Mouse (Mus musculus): ENCODE results near the gene Tacr1. TPM values are rescaled to one million over a fixed set of nuclear protein-coding genes. Genes with fewer than 3 reads are reported as not detected.
"Not testable (repeated sequence)": the region's sequence is repeated elsewhere in the genome, so short reads cannot be mapped to it uniquely, and the experiment has no call there.

The Tacr1 gene
- polyA plus RNA-seq (2012; rRNA removed), result 0.79 and 1.6 TPM in 2 replicates

DNA sequence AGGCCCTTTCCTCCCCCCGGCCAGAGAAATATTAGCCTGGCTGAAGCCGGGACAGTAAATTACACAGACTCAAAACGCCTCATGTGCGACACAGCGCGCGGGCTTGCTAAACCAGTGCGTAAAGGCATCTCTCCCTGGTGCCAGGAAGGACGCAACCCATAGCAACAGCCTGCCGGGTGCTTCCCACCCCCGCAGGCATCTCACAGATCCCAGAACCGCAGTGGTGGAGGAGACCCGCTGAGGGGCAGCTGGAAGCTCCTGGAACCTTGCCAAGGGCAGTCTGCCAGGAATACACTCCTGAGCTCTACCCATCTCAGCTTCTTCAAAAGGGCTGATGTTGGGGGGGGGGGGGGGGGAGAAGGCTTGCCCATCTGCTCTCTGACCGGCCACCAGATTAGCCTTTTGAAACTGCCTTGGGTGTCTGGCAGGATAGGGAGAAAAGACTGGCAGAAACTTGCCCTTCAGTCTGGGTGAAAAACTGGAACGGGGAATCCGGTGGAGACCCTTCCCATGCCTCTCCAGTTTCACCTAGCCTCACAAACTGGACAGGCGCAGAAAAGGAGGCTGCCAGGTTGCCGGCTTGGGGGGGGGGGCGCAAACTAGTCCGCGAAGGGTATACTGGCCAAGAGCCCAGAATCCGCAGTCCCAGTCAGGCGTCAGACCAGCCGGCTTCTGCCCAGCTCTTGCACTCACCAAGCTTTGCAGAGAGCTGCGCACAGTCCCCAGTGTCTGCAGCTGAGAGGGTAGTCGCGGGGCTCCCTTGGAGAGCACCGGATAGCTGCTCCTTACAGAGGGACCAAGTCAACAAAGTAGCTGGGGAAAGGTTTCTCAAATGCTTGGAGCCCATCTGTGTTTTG lies at the start of gene Tacr1:
TSS of gene Tacr1 (plus strand) at position 740 of the 857 bp plus-strand sequence.
- DNase-seq (ENCODE audit: low read depth, low spot score), result no peak
- 4% methylated on average over 28 of the region's 28 CpGs for WGBS

DNA sequence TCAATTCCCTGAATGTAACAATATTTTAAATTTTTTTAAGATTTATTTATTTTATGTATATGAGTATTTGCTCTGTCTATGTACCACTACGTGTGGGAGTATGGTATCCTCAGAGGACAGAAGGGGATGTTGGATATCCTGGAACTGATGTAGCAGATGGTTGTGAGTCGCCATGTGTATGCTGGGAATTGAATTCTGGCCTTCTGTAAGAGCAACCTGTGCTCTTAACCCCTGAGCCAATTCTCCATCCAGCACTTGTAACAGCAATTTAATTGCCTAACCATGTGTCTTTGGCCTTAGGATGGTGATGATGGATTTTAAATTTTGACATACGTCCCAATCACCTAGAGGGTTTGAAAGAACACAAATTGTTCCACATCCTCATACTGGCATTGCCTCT lies 26.0 kb upstream of the Tacr1 start:
- DNase-seq (ENCODE audit: low read depth, low spot score), result no peak
- WGBS, result 83% methylated on average over 3 of the region's 3 CpGs

DNA sequence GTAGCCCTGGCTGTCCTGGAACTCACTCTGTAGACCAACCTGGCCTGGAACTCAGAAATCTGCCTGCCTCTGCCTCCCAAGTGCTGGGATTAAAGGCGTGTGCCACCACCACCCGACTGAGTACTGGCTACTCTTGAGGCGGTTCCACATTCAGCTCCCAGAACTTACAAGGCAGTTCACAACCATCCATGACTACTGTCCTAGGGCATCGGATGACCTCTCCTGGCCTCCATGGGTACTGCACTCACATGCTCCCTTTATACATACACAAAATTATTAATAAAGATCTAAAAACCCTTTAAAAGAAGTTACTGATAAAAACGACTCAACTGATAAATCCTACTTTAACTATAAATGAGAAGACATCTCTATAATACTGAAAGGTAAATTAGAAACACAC lies 18.6 kb upstream of the Tacr1 start:
- 88% methylated on average over 5 of the region's 5 CpGs for WGBS

DNA sequence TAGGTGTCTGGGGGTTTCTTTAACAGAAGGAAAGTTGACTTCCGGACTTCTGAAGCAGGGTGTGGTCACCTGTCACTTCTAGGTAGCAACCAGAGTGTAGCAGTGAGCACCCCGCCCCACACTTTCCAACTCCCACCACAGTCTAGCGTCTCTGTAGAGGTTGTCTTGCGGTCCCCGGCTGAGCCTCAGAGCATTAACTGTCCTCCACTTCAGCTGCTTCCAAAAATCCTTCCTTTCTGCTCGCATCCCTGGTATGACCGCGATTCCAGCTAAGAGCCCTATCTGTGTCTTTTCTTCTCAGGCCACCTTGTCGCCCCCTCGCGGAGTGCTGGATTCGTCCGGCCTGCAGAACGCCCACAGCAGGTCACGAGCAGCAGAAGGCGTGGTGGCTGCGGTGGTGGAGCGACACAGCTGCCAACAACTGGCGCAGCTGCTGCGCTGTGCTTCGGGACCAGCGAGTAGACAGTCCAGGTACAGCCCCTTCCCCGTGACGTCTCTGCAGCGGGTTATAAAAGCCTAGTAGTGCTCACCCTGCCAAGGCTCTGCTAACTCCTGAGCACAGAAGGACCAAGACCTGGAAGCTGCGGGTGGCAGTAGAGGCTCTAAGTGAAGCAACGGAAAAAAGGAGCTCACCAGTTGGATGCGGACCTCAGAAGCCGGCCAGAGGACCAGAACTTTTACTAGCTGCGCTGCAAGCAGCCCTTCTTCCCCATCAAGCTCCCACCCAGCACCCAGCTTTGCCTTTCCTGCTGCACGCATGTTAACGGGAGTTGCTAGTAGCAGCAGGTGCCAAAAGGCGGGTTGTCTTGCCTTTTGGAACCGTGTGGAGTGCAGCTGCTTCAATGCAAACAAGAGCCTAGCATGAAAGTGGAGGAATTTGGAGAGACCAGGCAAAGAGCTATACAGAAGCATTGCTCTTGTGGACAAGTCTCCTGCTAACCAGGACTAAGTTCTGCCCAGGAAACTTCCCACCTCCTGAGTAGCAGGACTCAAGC lies 664 bp downstream of the Tacr1 start:
- DNase-seq (ENCODE audit: low read depth, low spot score), result no peak
- WGBS, result 3% methylated on average over 34 of the region's 34 CpGs

More for the DNA sequence above, 18.6 kb upstream of the Tacr1 start:
- DNase-seq (ENCODE audit: low read depth, low spot score), result no peak

GRCm38 (mm10) chr6:82418367-82418766 lies 16.2 kb downstream of the Tacr1 start:
- WGBS, result 64% methylated on average over 6 of the region's 6 CpGs
- no peak for DNase-seq (ENCODE audit: low read depth, low spot score)

GRCm38 (mm10) chr6:82420222-82420621 lies 18.1 kb downstream of the Tacr1 start:
- no peak for DNase-seq (ENCODE audit: low read depth, low spot score)
- 53% methylated on average over 4 of the region's 4 CpGs for WGBS

GRCm38 (mm10) chr6:82428890-82429289 lies 26.8 kb downstream of the Tacr1 start:
- no peak for DNase-seq (ENCODE audit: low read depth, low spot score)
- 56% methylated on average over 6 of the region's 6 CpGs for WGBS

DNA sequence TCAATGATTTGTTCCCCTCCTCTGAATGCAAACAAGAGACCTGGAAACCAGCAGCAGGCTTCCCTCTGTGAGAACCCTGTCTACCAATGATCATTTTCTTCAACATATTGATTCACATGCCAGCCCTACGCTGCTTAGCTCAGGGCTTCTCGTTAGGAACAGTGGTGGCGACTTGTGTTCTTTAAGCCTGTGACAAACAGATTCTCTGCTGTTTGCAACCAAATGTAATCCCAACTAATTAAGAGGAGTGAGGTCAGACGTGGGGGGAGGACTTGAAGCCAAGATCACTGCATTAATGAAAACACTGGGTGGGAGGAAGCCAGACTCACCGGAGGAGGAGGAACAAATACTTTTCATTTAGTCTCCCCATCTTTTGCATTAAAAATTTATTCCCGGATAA lies 27.6 kb downstream of the Tacr1 start:
- 70% methylated on average over 6 of the region's 6 CpGs for WGBS
- DNase-seq (ENCODE audit: low read depth, low spot score), result no peak

- WGBS, result 69% methylated on average over 4 of the region's 4 CpGs
- no peak for DNase-seq (ENCODE audit: low read depth, low spot score)
These were observed 35.0 kb downstream of the Tacr1 start for GRCm38 (mm10) chr6:82437174-82437573.

- 75% methylated on average over 8 of the region's 8 CpGs for WGBS
- DNase-seq (ENCODE audit: low read depth, low spot score), result not testable (repeated sequence)
These were observed 50.3 kb downstream of the Tacr1 start for GRCm38 (mm10) chr6:82452206-82453095.

GRCm38 (mm10) chr6:82455245-82455644 lies 53.1 kb downstream of the Tacr1 start:
- WGBS, result 33% methylated on average over 3 of the region's 3 CpGs
- DNase-seq (ENCODE audit: low read depth, low spot score), result no peak

DNA sequence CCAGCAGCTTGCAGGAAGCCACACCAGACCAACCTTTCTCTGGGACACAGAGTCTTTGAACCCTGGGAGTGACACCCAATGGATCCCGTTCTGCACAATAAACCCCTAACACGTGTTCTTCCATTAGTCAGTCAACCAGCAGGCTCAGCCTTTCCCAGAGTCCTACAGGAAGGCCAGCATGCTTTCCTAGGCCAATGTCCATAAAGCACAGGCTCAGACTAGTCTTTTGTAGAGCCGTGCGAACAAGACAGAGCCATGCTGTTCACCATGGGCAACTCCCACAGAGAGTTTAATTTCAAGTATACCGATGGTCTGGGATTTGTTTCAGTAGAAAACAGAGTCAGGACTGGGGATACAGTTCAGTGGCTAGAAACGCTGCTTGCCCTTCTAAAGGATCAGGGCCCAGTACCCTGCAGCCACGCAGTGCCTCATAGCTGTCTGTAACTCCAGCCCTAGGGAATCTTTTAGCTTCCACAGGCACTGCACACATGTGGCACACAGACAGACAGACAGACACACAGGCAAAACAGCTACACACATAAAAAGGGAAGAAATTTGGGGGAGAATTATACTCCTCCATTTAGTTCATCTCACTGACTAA lies 55.1 kb downstream of the Tacr1 start:
- 82% methylated on average over 7 of the region's 7 CpGs for WGBS
- DNase-seq (ENCODE audit: low read depth, low spot score), result no peak

DNA sequence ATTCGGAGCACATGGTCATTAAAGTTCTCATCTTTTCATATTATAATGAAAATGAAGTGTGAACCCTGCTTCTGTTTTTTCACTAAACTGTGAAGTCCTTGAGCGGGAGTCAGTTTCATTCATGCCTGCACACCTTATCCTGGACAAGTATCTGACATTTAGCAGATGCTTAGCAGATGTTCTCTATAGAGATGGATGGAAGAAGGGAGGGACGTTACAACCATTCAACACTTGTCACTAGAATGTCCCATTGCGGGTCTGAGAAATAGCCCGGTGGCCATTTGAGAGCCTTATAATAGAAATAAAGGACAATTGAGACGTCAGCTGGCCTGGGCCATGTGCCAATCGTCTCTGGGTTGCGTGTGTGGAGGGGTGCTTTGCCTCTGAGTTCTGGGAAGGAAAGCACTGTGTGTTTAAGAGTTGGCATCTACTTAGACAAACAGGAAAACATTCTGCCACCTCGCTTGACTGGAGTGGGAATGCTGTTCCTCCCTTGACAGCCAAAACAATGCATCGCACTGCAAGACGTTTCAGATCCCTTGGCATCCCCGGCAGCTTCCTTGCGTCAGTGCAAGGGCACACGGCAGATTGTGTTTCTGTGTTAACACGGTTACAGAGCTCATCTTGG lies 56.7 kb downstream of the Tacr1 start:
- DNase-seq (ENCODE audit: low read depth, low spot score), result no peak
- WGBS, result 76% methylated on average over 15 of the region's 15 CpGs

DNA sequence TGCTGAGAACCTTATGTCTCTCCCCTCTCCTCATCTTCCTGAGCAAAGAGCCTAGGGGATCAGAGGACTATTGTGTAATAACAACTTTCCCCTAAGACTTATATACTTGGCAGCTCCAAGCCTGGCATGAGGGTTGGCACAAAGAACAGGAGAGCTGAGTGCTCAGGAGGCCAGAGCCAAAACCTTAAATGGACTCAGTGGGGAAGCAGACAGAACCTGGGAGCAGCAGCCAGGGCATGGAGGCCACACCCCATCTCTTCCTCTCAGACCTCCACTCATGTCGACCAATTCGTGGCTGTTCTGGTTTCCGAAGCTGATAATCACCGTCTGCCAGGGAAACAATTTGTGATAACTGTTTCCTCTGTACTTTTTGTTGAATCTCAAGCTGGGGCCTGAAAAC lies 61.0 kb downstream of the Tacr1 start:
- WGBS, result 56% methylated on average over 4 of the region's 4 CpGs
- DNase-seq (ENCODE audit: low read depth, low spot score), result no peak

DNA sequence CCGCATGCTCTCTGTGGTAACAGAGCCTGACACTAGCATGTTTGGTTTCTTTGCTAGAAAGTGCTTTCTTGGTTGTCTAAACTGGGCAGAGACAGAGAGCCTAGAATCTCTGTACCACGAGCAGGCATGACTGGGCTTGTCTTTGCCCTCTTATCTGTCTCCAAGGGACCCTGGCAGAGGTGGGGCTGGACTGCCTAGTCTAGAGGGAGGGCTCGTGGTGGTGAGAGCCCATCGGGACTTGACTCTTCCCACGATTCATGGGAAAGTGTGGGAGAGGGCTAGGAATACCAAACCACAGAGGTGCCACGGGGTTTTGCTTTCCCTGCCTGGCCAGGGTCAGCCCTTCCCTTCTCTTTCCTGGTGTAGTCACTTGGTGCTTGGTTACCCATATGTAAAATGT lies 72.3 kb downstream of the Tacr1 start:
- 66% methylated on average over 6 of the region's 6 CpGs for WGBS
- no peak for DNase-seq (ENCODE audit: low read depth, low spot score)

DNA sequence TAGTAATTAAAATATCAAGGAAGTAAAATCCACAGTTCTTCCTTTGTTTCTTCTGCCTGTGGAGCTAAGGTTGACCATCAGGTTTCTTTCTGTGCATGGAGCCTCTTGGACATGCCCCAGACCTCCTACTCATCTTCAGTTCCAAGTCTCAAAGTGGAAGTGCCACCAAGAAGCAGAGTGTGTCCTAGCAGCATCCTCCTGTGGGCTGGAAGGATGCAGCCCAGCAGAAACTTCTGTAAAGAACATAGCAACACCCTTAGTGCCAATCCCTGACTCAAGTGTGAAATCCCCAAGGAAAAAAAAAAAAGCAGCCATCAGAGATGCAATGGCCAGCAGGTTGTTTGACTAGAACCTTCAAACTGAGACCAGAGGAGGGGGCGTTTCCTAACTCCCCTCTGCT lies 81.7 kb downstream of the Tacr1 start:
- DNase-seq (ENCODE audit: low read depth, low spot score), result no peak
- WGBS, result 82% methylated on average over 1 of the region's 1 CpGs

DNA sequence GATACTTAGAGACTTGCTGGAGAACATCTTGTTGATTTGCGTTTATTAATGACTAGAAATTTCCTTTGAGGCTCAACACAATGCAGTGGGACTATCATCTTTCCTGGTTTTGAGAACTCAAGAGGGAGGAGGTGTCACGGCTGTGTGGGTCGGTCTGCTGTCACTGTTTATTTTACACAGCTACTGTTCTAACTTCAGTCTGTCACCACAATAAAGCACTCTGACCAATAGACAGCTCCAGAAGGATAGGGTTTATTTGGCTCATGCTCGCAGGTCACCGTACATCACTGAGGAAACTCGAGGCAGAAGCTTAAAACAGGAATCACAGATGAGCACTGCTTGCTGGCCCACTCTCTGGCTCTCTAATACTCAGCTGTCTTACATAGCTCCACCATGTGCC lies 92.3 kb downstream of the Tacr1 start:
- DNase-seq (ENCODE audit: low read depth, low spot score), result no peak
- 42% methylated on average over 6 of the region's 6 CpGs for WGBS

GRCm38 (mm10) chr6:82510843-82511416 lies 108.8 kb downstream of the Tacr1 start:
- DNase-seq (ENCODE audit: low read depth, low spot score), result no peak
- WGBS, result 57% methylated on average over 7 of the region's 7 CpGs

Measured in large intestine, adult 2 months (tissue).